Mouse (Mus musculus) neural tube, embryonic 11.5 days (tissue): Measurements from ENCODE around the gene Pnpo. TPM values are rescaled to one million over a fixed set of nuclear protein-coding genes. Genes with fewer than 3 reads are reported as not detected.

Experiments used
- ATAC-seq: fragments of 200-750 bp; cut with Nextera tagmentation; 2 replicates; pipeline ENCODE4 v1.8.0; 2017; ENCODE audit warnings: moderate number of reproducible peaks, mild to moderate bottlenecking, moderate TSS enrichment, moderate library complexity; ENCODE audit not compliant: insufficient read depth, low FRiP score, low TSS enrichment
- DNase-seq: peaks from one replicate; pipeline ENCODE4 v3.0.0-alpha.2; 2015; ENCODE audit warnings: low spot score
- H3K27ac ChIP-seq: fragments of 300-500 bp; sonication (generic); 2 replicates; pipeline ENCODE4 v1.5.1; 2014; ENCODE audit warnings: low read depth, mild to moderate bottlenecking, low read length
- H3K27me3 ChIP-seq: fragments of 300-500 bp; sonication (generic); 2 replicates; pipeline ENCODE4 v1.6.1; 2014; ENCODE audit warnings: mild to moderate bottlenecking, low read length, mixed read lengths; ENCODE audit not compliant: control insufficient read depth, insufficient read depth
- H3K36me3 ChIP-seq: fragments of 300-500 bp; sonication (generic); 2 replicates; pipeline ENCODE4 v1.6.1; 2014; ENCODE audit warnings: mild to moderate bottlenecking, low read length, moderate library complexity, mixed read lengths; ENCODE audit not compliant: control insufficient read depth, insufficient read depth
- H3K4me1 ChIP-seq: fragments of 300-500 bp; sonication (generic); 2 replicates; pipeline ENCODE4 v1.6.1; 2014; ENCODE audit warnings: low read length, mixed read lengths; ENCODE audit not compliant: control insufficient read depth, insufficient read depth
- H3K4me2 ChIP-seq: fragments of 300-500 bp; sonication (generic); 2 replicates; pipeline ENCODE4 v1.6.1; 2014; ENCODE audit warnings: low read depth, mild to moderate bottlenecking, moderate library complexity
- H3K4me3 ChIP-seq: fragments of 300-500 bp; sonication (generic); 2 replicates; pipeline ENCODE4 v1.5.1; 2014; ENCODE audit warnings: low read depth, low read length
- H3K9ac ChIP-seq: fragments of 300-500 bp; sonication (generic); 2 replicates; pipeline ENCODE4 v1.6.1; 2014; ENCODE audit warnings: mild to moderate bottlenecking, low read length
- H3K9me3 ChIP-seq: fragments of 300-500 bp; sonication (generic); 2 replicates; pipeline ENCODE4 v1.6.1; 2016; ENCODE audit warnings: low read length; ENCODE audit not compliant: control insufficient read depth
- WGBS: fragments of 180-500 bp; shearing (Covaris S2); extraction: QIAGEN DNeasy Blood & Tissue Kit; methylation state at CpG from one replicate; pipeline ENCODE4 v1.1.7; 2014; 5-methylcytosine and 5-hydroxymethylcytosine counted together
- polyA plus RNA-seq: library from polyadenylated mRNA; unstranded; fragments of >200 nt; fragmentation: Nextera tagmentation; extraction: Ambion mirVana; gene quantifications from 2 replicates; pipeline ENCODE4 v1.2.1, GENCODE M21; 2014

The Pnpo gene
- polyA plus RNA-seq, 1 experiment from 2014 or later = 26.2 TPM

DNA sequence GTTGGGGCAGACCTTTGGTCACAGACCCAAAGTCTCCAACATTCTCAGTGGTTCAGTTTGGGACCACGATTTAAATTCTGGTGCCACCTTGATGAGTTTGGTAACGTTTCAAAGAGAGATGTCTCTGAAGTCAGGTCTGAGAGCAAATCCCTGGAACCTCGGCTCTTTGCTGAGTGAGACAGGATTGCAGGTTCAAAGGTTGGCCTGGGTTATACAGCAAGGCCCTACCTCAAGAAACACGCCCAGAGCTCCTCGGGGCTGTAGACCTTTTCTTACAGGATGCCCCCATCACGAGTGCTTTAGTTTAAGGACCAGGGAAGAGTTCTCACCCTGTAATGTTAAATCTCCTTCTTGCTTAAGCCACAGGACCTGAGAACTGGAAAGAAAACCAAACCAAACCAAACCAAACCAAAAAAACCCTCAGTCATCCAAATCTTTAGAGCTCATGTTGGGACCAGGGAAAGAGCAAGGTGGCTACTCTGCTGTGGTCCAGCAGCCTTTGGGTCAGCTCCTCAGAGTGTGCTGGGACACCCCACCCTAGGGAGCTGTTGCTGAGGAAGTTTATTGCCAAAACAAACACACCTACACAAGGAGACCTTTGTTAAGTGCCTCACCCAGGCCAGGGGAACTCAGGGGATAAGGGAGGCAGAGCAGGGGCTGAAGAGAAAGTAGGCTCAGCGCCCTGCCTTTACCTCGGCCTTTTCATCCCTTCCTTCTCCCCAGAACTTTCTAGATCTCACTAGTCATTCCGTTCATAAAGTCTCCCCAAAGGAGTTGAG is 7.7 kb downstream of the Pnpo start:
- Histone ChIP-seq H3K36me3 (no peaks in the 10 kb centered on the region), H3K4me2 (no peak overlapping the region), H3K4me3 (no peak overlapping the region), H3K27ac (no peak overlapping the region), H3K4me1 (no peaks in the 10 kb centered on the region), H3K27me3 (no peaks in the 10 kb centered on the region), H3K9me3 (no peaks in the 10 kb centered on the region), H3K9ac (no peak overlapping the region)
- no peak for ATAC-seq
- no peak for DNase-seq
- WGBS = 85% methylated on average over 9 of the region's 9 CpGs

DNA sequence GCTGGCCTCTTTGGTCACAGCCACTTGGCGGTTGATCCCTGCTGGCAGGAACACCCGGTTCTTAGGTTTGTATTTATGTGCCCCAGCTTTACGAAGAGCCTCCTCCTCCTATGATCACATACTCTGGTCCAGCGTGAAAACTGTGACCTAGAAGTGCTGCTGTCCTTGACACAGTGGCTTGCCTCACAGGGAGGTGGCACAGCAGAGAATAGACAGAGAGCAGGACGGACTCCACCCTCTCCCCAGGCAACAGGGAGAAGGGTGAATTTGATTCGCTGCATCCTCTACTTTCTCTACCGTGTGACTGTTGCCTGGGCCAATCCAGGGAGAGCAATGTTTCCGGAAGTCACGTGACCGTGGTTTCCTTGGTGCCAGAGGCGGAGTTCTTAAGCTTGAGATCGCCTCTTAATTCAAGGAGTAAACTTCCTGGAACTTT is 8.8 kb downstream of the Pnpo start:
- Histone ChIP-seq H3K9ac (no peak overlapping the region), H3K27me3 (no peaks in the 10 kb centered on the region), H3K9me3 (no peaks in the 10 kb centered on the region), H3K36me3 (no peaks in the 10 kb centered on the region), H3K4me1 (no peaks in the 10 kb centered on the region), H3K4me3 (no peak overlapping the region), H3K4me2 (peak overlapping the region; percentile 1; the same call in 1 of the 2 replicates), H3K27ac (no peak overlapping the region)
- WGBS = 22% methylated on average over 12 of the region's 12 CpGs
- DNase-seq (peak; percentile 46), ATAC-seq (0 out of 2 replicates have a peak, but pooled peaks have one; percentile 53)

DNA sequence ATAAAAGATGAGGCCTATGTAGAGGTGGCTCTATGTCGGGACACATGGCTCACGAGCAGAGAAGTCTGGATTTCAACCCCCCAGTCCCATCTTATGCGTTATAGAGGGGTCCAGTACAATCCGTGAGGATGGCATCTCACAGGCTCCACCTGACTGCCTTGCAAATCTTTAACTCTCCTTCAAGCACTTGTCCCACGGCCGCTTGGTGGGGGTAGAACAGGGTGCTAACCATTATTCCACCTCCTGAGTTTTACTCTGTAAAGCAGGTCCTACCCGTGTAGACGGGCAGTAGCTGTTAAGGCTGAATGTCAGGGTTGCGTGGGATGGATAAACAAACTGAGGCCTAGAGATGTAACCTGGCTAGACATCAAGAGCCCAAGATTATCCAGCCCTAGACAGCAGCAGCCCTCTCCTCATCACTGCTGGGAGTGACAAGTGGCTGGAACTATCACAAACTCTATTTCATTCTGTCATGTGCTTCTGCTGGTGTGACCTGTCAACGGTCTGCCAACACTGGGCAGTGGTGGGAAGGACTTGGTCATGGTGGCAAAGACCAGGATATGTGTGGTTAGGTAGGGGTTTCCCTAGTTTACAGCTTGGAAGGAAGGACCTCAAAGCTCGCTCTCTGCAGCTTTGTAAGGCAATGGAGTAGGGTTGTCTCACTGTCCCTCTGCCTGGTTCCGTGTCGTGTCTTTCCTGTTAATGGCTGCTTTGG is 10.1 kb downstream of the Pnpo start:
- Histone ChIP-seq H3K4me1 (no peaks in the 10 kb centered on the region), H3K9me3 (no peaks in the 10 kb centered on the region), H3K36me3 (no peaks in the 10 kb centered on the region), H3K27ac (no peak overlapping the region), H3K4me2 (no peak overlapping the region), H3K27me3 (peaks cover 4% of the 10 kb centered on the region; the same call in 1 of the 2 replicates), H3K4me3 (no peak overlapping the region), H3K9ac (no peak overlapping the region)
- DNase-seq (no peak), ATAC-seq (no peak)
- WGBS = 91% methylated on average over 13 of the region's 13 CpGs

DNA sequence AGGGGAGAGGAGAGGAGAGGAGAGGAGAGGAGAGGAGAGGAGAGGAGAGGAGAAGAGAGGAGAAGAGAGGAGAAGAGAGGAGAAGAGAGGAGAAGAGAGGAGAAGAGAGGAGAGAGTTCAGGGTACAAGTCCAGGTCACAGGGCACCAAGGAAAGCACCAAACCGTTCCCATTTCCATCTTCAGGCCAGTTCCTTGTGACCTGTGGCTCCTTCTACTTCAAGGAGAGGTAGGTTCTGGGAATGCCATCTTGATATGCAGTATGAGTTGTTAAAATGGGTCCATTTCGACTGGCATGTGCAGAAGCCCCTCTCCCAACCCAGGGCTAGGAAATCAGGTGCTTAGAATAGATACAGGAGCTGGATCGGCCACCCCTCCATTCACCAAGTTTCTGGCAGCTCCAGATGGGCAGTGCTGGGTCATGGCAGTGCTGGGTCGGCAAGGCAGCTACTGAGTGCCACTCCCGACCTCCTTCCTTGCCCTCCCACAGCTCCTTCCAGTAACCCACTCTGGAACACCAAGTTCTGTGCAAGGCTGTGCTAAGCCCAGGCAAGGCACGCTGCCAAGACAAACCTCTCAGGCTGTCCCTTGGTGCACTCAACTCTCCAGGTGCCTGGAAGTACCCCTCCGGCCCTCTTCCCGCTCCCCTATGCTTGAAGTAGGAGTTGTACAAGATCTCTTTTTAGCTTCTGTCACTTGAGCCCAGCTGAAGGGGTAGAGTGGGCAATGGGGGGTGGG is 12.3 kb downstream of the Pnpo start:
- Histone ChIP-seq H3K4me1 (no peaks in the 10 kb centered on the region), H3K9ac (no peak overlapping the region), H3K4me3 (no peak overlapping the region), H3K4me2 (no peak overlapping the region), H3K27me3 (peaks cover 6% of the 10 kb centered on the region; the same call in 1 of the 2 replicates), H3K9me3 (no peaks in the 10 kb centered on the region), H3K27ac (no peak overlapping the region), H3K36me3 (no peaks in the 10 kb centered on the region)
- ATAC-seq (no peak), DNase-seq (no peak)
- 61% methylated on average over 8 of the region's 8 CpGs for WGBS

DNA sequence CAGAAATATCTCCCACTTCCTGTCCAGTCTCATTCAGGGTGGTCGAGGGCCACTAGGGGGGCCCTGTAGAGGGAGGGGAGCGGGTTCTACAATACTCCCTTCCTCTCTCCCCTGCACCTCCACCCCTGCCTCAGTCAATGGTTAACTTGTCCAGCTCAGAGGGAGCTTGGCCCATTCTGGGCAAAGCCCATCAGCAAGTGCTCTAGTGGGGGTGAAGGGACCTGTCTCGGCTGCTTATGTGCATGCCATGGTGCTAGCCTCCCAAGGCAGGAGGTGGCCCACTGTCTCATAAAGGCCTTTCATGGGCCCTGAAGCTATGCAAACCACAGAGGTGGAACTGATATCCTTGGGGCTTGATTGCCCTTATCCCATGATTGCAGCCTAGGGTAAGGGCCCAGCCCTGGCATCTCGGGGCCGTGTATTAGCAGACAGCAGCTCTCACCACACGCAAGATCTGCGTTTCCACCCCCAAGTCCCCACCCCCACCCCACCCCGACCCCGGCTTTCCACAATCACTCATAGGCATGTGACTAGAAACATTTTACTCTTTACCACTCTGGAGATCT is 13.9 kb downstream of the Pnpo start:
- Histone ChIP-seq H3K4me1 (no peaks in the 10 kb centered on the region), H3K4me3 (no peak overlapping the region), H3K4me2 (no peak overlapping the region), H3K9ac (peak overlapping the region; percentile 22; the same call in 1 of the 2 replicates), H3K27ac (no peak overlapping the region), H3K27me3 (peaks cover 6% of the 10 kb centered on the region; the same call in 1 of the 2 replicates), H3K36me3 (no peaks in the 10 kb centered on the region), H3K9me3 (no peaks in the 10 kb centered on the region)
- WGBS = 68% methylated on average over 9 of the region's 9 CpGs
- no peak for ATAC-seq
- no peak for DNase-seq

DNA sequence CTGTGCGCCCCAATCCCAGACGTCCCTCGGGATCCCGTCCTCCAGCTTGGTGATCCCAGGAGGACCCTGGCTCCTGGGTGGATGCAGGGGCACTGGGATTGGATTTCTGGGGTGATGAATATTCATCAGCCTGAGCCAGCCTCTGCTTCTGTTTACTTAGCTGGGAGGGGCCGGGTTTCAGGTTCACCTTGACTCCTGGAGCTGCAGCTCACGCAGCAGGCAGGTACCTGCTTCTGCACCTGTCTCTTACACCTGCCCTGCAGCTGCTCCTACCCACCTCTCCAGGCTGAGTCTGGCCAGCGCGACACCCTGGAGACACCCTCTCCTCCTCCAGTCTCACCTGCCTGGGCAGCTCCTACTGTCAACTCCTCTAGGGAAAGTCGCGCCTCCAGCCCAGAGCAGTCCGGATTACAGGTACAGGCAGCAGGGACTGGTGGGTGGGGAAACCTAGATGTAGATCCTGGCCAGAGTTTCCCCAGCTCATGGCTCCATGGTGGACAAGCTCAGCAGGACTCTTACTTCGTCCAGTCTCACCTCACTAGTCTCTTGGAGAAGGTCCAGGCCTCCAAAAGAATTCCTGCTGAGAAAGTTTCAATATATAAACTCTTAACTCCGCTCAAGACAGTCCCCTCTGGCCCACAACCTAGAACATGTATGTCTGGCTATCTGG is 14.6 kb downstream of the Pnpo start:
- Histone ChIP-seq H3K9ac (peak overlapping the region; percentile 22; the same call in 1 of the 2 replicates), H3K4me2 (no peak overlapping the region), H3K27me3 (peaks cover 6% of the 10 kb centered on the region; the same call in 1 of the 2 replicates), H3K27ac (no peak overlapping the region), H3K4me1 (no peaks in the 10 kb centered on the region), H3K9me3 (no peaks in the 10 kb centered on the region), H3K36me3 (no peaks in the 10 kb centered on the region), H3K4me3 (no peak overlapping the region)
- no peak for DNase-seq
- 17% methylated on average over 13 of the region's 13 CpGs for WGBS
- no peak for ATAC-seq

DNA sequence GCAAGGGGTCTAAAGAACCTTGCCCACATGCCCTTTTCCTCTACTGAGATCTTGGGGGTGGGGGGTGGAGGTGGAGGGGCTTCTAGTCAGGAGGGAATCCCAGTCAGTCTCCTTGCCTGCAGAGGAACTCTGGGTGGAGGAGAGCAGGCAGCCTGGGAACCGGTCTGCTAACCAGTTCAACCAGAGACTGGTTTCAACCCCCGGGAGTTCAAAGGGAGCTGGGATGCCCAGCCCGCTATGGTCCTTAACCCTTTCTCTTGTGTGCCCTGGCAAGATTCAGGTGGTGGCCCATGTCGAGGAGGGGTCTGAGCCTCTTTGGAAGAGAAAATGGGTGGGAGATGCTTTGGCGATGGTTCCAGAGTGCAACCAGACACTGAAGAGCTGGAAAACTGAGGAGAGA is 15.1 kb downstream of the Pnpo start:
- H3K36me3 ChIP-seq = no peaks in the 10 kb centered on the region
- H3K4me1 ChIP-seq = no peaks in the 10 kb centered on the region
- no peaks in the 10 kb centered on the region for H3K9me3 ChIP-seq
- no peak overlapping the region for H3K27ac ChIP-seq
- no peak overlapping the region for H3K4me2 ChIP-seq
- no peak for ATAC-seq
- DNase-seq = no peak
- peaks cover 6% of the 10 kb centered on the region; the same call in 1 of the 2 replicates for H3K27me3 ChIP-seq
- 14% methylated on average over 5 of the region's 5 CpGs for WGBS
- H3K4me3 ChIP-seq = no peak overlapping the region
- H3K9ac ChIP-seq = no peak overlapping the region

DNA sequence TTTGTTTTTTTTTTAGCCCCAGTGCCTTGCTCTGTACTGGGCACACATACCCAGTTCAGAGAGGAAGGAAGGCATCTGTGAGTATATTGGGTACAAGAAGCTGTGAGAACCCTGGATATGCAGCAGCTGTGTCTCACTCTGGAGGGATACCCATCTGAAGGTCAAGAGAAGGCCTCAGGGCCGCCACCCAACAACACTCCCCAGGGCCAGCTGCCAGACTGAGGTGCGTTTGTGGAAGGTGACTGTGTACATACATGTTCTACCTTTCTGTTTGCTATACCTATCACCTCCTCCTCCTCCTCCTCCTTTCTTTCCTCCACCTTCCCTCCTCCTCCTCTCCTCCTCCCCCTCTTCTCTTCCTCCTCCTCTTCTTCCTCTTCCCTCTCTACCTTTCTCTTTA is 15.7 kb downstream of the Pnpo start, which contains the start of gene Prr15l:
Gene Prr15l, plus strand, starts transcription at position 17 of the 400 bp plus-strand sequence.
- 66% methylated on average over 2 of the region's 2 CpGs for WGBS
- Histone ChIP-seq H3K9me3 (no peaks in the 10 kb centered on the region), H3K4me1 (no peaks in the 10 kb centered on the region), H3K4me2 (no peak within 1 kb of the TSS), H3K9ac (no peak within 1 kb of the TSS), H3K27me3 (peaks cover 6% of the 10 kb centered on the region; the same call in 1 of the 2 replicates), H3K4me3 (no peak within 1 kb of the TSS), H3K27ac (no peak within 1 kb of the TSS), H3K36me3 (no peaks in the 10 kb centered on the region)
- no peak for DNase-seq
- ATAC-seq = no peak
